Mouse (Mus musculus): ENCODE results near the gene Cdh13. TPM values are rescaled to one million over a fixed set of nuclear protein-coding genes. Genes with fewer than 3 reads are reported as not detected.

Cdh13 gene
- polyA plus RNA-seq, 1 experiment from 2014 or later = 5.6 TPM

DNA sequence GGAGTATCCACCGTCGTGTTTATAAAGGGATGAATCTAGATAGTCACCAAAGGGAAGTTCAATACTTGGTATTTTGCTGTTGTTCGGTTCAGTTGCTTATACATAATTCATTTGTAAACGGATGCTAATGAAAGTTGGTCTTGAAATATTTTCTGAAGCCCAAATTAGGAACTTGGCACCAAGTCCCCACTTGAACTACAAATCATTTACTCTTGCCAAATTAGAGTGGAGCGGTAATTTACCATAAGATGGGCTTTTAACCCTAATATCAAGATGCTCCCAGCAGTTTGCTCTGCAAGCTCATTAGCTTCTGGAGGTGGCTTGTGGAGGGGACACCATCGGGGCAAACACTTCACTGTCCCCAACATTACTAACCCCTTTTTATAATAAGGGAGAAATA, 164.5 kb downstream of the Cdh13 start:
- no peak for ATAC-seq
- H3K9ac ChIP-seq (ENCODE audit: low read depth, low read length) = no peak overlapping the region
- TF ChIP-seq CTCF (IDR thresholded peaks at IDR 0.05; ENCODE audit: low read depth) = no peak
- no peaks in the 10 kb centered on the region for H3K4me1 ChIP-seq (replicated peaks; ENCODE audit: control insufficient read depth, insufficient read depth, low read length)
- no peaks in the 10 kb centered on the region for H3K9me3 ChIP-seq (ENCODE audit: control insufficient read depth)
- no peak overlapping the region for H3K4me2 ChIP-seq (replicated peaks; ENCODE audit: low read depth)
- no peak overlapping the region for H3K27ac ChIP-seq (ENCODE audit: low read depth, low read length)
- no peaks in the 10 kb centered on the region for H3K27me3 ChIP-seq (replicated peaks; ENCODE audit: control insufficient read depth, insufficient read depth, low read length)
- WGBS = 89% methylated on average over 6 of the region's 6 CpGs
- no peaks in the 10 kb centered on the region for H3K36me3 ChIP-seq (ENCODE audit: control insufficient read depth, insufficient read depth)
- H3K4me3 ChIP-seq (ENCODE audit: low read depth, low read length) = no peak overlapping the region

DNA sequence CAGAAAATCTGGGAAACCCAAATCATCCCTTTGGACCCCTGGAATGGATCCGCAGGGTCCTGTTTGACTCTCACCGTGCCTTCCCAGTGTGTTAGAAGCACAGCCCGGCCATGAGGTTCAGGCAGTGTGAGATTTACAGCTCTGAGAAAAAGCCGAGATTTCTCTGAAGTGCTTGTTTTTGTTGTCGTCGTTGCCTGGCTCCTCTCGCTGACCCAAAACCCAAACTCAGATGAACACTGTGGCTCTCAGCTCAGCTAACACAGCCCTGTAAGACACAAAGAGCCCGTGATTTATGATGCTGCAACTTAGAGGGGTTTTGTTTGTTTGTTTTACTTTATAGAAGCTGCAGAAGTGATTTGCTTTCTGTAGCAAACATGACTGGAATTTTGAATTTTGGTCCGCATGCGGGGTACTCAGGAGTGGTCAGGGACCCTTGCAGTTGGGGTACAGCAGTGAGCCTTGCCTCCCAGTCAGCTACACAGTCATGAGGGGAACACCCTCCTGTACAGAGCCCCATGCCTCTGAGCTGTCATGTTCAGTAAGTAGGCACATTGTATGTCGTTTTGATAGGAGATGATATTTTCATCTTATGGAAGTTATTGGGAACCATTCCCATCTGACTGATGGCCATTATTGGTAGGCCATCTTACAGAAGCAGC, 169.0 kb downstream of the Cdh13 start:
- Histone ChIP-seq H3K4me3 (ENCODE audit: low read depth, low read length) (no peak overlapping the region), H3K4me2 (replicated peaks; ENCODE audit: low read depth) (no peak overlapping the region), H3K9me3 (ENCODE audit: control insufficient read depth) (no peaks in the 10 kb centered on the region), H3K27ac (ENCODE audit: low read depth, low read length) (no peak overlapping the region), H3K4me1 (replicated peaks; ENCODE audit: control insufficient read depth, insufficient read depth, low read length) (no peaks in the 10 kb centered on the region), H3K27me3 (replicated peaks; ENCODE audit: control insufficient read depth, insufficient read depth, low read length) (no peaks in the 10 kb centered on the region), H3K9ac (ENCODE audit: low read depth, low read length) (no peak overlapping the region), H3K36me3 (ENCODE audit: control insufficient read depth, insufficient read depth) (no peaks in the 10 kb centered on the region)
- 57% methylated on average over 11 of the region's 11 CpGs for WGBS
- no peak for TF ChIP-seq CTCF (IDR thresholded peaks at IDR 0.05; ENCODE audit: low read depth)
- no peak for ATAC-seq

DNA sequence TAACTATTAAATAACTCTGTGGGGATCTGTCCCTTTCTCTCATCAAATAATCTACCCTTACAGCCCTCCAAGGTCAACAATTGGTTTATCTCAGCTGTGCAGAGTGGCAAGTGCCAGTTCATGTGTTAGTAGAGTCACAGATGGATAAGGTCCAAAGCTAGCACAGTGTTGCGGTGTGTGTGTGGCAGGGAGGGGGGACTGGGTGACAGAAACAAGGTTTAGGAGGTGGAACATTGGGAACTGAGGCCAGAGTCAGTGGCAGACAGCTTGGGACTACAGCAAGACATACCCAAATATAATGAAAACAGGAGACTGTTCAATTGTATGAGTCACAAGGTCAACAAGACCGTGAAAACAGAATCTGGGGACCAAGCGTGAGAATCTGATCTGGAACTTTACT, 171.7 kb downstream of the Cdh13 start:
- H3K36me3 ChIP-seq (ENCODE audit: control insufficient read depth, insufficient read depth) = no peaks in the 10 kb centered on the region
- WGBS = 70% methylated on average over 3 of the region's 3 CpGs
- no peak for TF ChIP-seq CTCF (IDR thresholded peaks at IDR 0.05; ENCODE audit: low read depth)
- no peak overlapping the region for H3K27ac ChIP-seq (ENCODE audit: low read depth, low read length)
- H3K4me3 ChIP-seq (ENCODE audit: low read depth, low read length) = no peak overlapping the region
- H3K4me2 ChIP-seq (replicated peaks; ENCODE audit: low read depth) = no peak overlapping the region
- no peaks in the 10 kb centered on the region for H3K4me1 ChIP-seq (replicated peaks; ENCODE audit: control insufficient read depth, insufficient read depth, low read length)
- no peak overlapping the region for H3K9ac ChIP-seq (ENCODE audit: low read depth, low read length)
- H3K27me3 ChIP-seq (replicated peaks; ENCODE audit: control insufficient read depth, insufficient read depth, low read length) = no peaks in the 10 kb centered on the region
- no peaks in the 10 kb centered on the region for H3K9me3 ChIP-seq (ENCODE audit: control insufficient read depth)
- no peak for ATAC-seq

DNA sequence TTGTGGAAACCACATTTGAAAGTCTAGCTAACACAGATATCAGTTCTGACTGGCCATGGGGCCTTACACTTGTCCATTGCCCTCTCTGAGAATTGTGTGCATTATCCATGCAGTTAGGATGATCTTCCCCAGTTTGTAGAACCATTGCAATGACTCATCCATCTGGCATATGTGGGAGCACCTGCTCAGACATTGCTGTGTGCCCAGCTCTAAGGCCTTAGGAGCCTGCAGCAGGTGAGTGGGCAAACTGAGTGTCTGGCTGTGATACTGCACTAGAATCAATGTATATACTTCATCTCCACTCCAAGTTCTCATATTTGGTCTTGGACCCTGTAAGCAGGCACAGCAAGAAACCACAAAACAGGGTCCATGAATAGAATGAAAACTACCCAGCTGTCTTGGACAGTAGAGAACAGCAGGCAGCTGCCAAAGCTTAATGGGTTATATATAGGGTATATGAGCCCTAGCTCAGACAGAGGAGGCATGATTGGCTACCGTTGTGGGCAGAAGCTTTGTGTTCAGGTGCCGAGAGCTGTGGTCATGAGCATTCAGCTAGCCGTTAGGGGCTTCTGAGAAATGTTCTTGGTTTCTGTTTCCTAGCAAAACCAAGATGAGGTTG, 181.9 kb downstream of the Cdh13 start:
- WGBS = 92% methylated on average over 3 of the region's 3 CpGs
- no peak overlapping the region for H3K4me2 ChIP-seq (replicated peaks; ENCODE audit: low read depth)
- H3K9ac ChIP-seq (ENCODE audit: low read depth, low read length) = no peak overlapping the region
- H3K36me3 ChIP-seq (ENCODE audit: control insufficient read depth, insufficient read depth) = no peaks in the 10 kb centered on the region
- no peak for TF ChIP-seq CTCF (IDR thresholded peaks at IDR 0.05; ENCODE audit: low read depth)
- ATAC-seq = no peak
- no peaks in the 10 kb centered on the region for H3K4me1 ChIP-seq (replicated peaks; ENCODE audit: control insufficient read depth, insufficient read depth, low read length)
- H3K4me3 ChIP-seq (ENCODE audit: low read depth, low read length) = no peak overlapping the region
- no peak overlapping the region for H3K27ac ChIP-seq (ENCODE audit: low read depth, low read length)
- no peaks in the 10 kb centered on the region for H3K9me3 ChIP-seq (ENCODE audit: control insufficient read depth)
- no peaks in the 10 kb centered on the region for H3K27me3 ChIP-seq (replicated peaks; ENCODE audit: control insufficient read depth, insufficient read depth, low read length)

DNA sequence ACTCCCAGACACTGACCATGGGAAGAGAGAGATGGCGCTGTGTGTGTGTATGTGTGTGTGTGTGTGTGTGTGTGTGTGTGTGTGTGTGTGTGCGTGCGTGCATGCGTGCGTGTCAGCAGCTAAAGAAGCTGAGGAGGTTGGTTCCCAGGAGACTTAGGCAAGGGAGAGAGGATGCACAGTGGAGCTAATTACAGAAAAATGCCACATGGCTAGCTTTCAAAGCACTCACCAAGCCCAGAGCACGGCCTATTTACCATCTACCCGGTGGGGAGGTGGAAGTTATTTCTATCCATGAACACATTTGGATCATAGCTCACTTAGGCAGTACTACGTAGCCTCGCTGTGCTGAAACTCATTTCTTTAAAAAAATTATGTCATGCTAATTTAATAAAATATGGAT, 194.1 kb downstream of the Cdh13 start:
- Histone ChIP-seq H3K4me2 (replicated peaks; ENCODE audit: low read depth) (no peak overlapping the region), H3K9me3 (ENCODE audit: control insufficient read depth) (no peaks in the 10 kb centered on the region), H3K9ac (ENCODE audit: low read depth, low read length) (no peak overlapping the region), H3K36me3 (ENCODE audit: control insufficient read depth, insufficient read depth) (no peaks in the 10 kb centered on the region), H3K27ac (ENCODE audit: low read depth, low read length) (no peak overlapping the region), H3K4me3 (ENCODE audit: low read depth, low read length) (no peak overlapping the region), H3K27me3 (replicated peaks; ENCODE audit: control insufficient read depth, insufficient read depth, low read length) (no peaks in the 10 kb centered on the region), H3K4me1 (replicated peaks; ENCODE audit: control insufficient read depth, insufficient read depth, low read length) (no peaks in the 10 kb centered on the region)
- WGBS = 91% methylated on average over 9 of the region's 9 CpGs
- ATAC-seq = no peak
- no peak for TF ChIP-seq CTCF (IDR thresholded peaks at IDR 0.05; ENCODE audit: low read depth)

DNA sequence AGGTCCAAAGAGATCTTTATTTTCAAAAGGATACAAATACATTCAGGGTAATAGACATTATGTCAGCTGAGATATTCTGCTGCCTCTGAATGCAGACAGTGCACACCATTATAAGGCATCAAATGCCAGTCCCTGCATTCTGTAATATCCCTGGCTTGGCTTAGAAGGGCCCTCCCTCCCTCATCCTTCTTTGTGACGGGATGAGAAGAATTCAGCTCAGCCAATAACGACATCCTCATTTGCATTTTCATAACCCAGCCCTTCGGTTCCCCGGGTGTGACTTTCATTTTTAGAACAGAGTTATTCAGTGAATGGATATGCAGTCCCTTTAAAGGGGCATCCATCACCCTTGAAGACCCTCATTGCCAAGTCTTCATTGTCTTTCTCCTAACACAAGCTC, 205.2 kb downstream of the Cdh13 start:
- 69% methylated on average over 4 of the region's 4 CpGs for WGBS
- no peak for TF ChIP-seq CTCF (IDR thresholded peaks at IDR 0.05; ENCODE audit: low read depth)
- Histone ChIP-seq H3K4me1 (replicated peaks; ENCODE audit: control insufficient read depth, insufficient read depth, low read length) (no peaks in the 10 kb centered on the region), H3K4me2 (replicated peaks; ENCODE audit: low read depth) (no peak overlapping the region), H3K27me3 (replicated peaks; ENCODE audit: control insufficient read depth, insufficient read depth, low read length) (no peaks in the 10 kb centered on the region), H3K4me3 (ENCODE audit: low read depth, low read length) (no peak overlapping the region), H3K36me3 (ENCODE audit: control insufficient read depth, insufficient read depth) (no peaks in the 10 kb centered on the region), H3K9me3 (ENCODE audit: control insufficient read depth) (no peaks in the 10 kb centered on the region), H3K9ac (ENCODE audit: low read depth, low read length) (no peak overlapping the region), H3K27ac (ENCODE audit: low read depth, low read length) (no peak overlapping the region)
- ATAC-seq = no peak
